Mouse (Mus musculus) T-helper 2 cell (primary cell): Measurements from ENCODE around the gene Jaml.

Experiments used
- in situ Hi-C: fragments of 300-600 bp; cut with MboI, MseI; formaldehyde crosslinking; loops from one replicate; pipeline ENCODE4 v1.15.1; 2025; ENCODE audit warnings: high pct_unique_total_duplicates

Gene Jaml

GRCm38 (mm10) chr9:45077859-45078258, 1.1 kb upstream of the Jaml start:
- in situ Hi-C loops = no loop called here

- in situ Hi-C loops = no loop called here
Observed at GRCm38 (mm10) chr9:45083132-45083531, 4.1 kb downstream of the Jaml start.

DNA sequence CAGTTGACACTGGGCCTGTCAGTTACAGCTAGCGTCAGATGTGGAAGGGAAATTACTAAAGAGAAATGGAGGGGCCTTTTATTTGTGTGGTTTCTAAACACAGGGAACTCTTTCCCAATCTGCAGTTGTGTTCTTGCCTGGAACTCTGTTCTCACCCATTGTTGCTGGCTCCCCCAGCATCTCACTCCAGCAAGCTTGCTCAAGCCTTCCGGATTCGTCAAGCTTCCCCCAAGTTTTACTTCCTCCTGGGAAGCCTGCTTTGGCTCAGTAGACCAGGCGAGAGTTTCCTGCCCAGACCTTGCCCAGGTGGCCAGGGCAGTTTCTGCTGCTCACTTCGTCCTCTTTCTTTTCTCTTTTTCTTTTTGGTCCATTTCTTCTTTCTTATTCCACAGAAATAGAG, 5.6 kb downstream of the Jaml start:
- in situ Hi-C loops = no loop called here

GRCm38 (mm10) chr9:45085741-45086690, 7.0 kb downstream of the Jaml start:
- in situ Hi-C loops = no loop called here

DNA sequence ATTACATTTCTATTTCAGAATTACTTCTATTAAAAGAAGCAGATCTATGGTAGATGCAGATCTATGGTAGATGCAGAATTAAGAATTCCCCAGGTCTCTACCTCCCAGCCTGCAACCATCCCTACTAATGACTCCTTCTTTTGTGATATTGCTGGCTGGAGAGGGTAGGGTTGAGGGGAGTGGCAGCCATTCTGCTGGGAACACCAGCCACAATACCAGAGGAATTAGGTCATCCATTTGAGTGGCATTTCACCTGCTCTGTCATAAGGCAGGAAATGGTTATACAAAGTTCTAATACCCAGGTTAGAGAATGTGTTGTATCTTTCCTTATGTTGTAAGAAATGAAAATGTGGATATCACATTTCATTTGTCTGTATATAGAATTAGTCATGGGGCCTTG, 9.1 kb downstream of the Jaml start:
- in situ Hi-C loops = no loop called here

- in situ Hi-C loops = no loop called here
Observed at GRCm38 (mm10) chr9:45090811-45091210, 11.8 kb downstream of the Jaml start.

DNA sequence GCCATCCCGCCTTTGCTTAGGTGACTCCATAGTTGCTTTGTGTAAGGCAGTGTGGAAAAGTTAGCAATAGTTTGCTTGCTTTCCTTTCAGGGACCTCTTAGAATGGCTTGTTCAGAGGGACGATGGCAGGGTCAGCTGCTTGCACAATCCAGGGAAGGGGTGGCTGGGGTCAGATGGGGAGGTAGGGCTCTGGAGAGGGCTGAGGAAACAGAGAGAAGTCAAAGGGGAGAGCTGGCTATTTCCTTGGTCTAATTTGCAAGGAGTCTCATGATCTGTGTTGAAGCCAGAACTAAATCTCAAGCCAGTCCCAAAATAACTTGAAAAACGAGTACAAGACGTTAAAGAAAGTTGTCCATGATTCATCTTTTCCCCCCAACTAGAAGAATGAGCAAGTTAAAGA, 13.7 kb downstream of the Jaml start:
- in situ Hi-C loops = no loop called here

GRCm38 (mm10) chr9:45095149-45095937, 16.4 kb downstream of the Jaml start:
- in situ Hi-C loops = no loop called here

DNA sequence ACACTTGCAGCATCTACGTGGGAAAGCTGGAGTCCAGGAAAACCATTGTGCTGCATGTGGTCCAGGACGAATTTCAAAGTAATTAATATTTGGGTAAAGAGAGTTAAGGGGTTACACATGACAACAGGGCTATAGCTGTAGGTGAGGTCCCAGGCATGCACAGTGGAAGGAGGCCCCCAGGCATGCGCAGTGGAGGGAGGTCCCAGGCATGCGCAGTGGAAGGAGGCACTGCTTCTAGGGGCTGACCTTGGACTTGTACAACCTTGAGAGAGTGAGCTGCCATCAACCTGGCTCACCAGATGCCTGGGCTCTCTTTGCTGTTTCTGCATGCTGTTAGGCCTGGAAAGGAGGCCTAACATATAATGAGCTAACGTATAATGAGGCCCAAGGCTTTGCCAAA, 18.9 kb downstream of the Jaml start:
- in situ Hi-C loops = no loop called here

GRCm38 (mm10) chr9:45098426-45098825, 19.4 kb downstream of the Jaml start:
- in situ Hi-C loops = no loop called here

- in situ Hi-C loops = loop anchor here (10.0 kb wide), 1 partner anchor 288 kb away; no protein-coding TSS in a partner anchor
Observed at GRCm38 (mm10) chr9:45102528-45102927, 23.5 kb downstream of the Jaml start.

DNA sequence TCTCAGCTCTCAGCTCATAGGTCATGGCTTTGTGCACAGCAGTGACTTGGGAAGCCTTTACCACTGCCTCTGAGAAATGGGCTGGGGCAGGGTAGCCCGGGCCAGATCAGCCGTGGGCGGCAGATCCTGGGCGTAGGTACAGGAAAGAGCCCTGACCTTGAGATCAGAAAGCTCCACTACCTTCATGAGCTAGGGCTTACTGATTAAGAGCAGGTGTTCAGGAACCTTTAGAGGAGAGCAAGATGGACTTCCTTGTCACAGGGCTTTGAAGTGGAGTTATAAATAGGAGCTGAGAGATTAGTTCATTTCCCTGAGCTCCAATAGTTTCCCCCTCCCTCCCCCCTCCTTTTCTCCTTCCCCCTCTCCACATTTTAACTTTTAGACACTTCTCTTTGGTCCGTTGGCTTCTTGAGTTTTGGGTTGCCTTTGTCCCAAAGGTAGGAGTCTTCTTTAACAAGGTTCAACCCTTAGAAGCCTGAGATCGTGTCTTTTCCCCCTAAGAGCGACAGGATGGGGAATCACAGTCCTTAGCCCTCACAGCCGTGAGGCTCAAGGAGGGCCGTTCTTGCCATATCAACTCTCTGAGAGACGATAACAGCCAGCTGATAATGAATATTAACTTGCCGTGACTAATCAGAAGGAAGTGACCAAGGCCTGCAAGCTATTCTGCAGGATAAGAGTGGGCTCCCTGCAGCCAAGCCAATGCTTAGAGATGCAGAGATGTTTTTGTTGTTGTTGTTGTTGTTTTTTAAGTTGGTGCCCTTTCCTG, 24.4 kb downstream of the Jaml start:
- in situ Hi-C loops = loop anchor here (10.0 kb wide), 1 partner anchor 289 kb away; no protein-coding TSS in a partner anchor

DNA sequence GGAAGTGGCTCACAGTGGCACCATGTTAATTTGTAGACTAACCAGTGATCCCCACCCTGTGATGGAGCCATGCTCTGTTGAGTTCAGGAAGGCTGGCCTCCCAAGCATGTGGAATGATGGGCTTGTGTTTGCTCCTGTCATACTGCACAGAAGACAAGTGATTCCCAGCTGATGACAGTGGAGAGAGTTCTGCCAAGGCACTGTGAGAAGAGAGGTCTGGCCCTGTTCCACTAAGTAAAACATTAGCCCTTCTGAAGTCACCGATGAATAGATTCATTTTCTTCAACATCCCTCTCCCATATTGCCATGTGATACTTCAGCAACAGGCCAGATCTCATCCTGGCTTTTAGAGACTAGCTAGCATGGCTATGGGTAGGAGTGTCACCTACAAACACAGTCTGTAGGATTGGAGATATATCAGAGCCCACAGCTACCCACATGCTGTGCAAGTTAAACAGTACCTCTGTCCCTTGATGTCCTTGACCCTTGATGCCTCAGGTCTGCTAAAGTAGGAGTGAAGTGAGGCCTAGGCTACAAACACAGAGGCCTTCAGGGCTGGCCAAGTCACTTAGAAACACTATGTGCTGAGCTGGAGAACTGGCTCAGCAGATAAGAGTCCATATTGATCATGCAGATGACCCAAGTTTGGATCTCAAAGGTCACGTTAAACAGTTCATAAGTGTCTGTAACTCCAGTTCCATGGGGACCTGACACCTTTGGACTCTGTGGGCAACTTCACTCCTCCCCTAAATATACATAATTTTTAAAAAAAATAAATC, 26.8 kb downstream of the Jaml start:
- in situ Hi-C loops = loop anchor here (10.0 kb wide), 1 partner anchor 291 kb away; no protein-coding TSS in a partner anchor

DNA sequence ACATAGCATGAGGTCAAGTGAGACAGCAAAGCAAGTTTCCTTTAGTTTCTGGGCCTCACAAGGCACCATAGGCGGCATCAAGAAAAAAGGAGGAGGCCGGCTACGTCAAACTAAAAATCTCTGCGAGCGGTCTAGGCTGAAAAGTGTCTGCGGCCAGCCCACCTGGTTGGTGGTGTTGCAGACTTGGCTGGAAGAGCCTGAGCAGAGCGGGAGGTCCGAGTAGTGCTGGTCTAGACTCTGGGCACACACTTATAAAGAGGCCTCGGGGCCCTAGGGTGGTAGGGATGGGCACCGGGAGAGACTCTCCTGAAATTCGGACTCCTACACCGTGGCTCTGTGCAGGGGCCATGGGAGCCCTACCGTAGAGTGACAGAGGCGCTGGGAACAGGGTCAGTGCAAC, 36.7 kb downstream of the Jaml start:
- in situ Hi-C loops = no loop called here

DNA sequence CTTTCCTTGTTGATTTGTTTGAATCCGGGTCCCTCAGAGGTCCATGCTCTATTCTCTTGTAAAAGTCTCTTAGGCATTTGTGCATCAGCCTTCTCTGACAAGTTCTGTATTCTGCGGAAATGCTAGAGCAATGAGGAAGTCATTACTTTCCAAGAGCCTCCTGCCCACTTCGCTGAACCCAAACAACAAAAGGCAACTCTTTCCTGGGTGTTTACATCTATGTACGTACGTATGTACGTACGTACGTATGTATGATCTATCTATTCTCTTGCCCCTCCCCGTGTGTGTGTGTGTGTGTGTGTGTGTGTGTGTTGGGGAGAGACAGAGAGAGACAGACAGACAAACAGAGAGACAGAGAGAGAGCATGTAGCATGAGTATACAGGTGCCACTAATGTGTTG, 37.8 kb downstream of the Jaml start:
- in situ Hi-C loops = no loop called here

- in situ Hi-C loops = no loop called here
Observed at GRCm38 (mm10) chr9:45117741-45118431, 38.9 kb downstream of the Jaml start, which contains the start of gene Scn2b. Gene Scn2b (plus strand): TSS chr9:45117782.

DNA sequence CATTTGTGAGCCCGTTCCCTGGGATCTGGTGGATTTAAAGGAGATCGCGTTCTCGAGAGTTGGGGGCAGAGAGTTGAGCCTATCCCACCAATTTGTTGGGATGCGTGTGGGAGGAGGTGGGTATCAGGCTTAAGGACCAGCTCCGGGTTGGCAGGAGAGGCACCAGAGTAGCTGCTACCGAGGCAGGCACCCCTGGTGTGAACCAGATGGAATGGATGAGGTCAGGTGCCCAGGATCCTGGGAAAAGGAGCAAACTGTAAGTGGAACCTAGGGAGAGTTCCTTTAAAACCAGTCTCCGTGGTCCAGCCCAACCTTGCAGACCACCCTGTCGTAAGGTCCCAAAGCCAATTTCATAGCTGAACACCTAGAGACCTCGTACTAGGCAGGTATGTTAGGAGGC, 39.6 kb downstream of the Jaml start:
- in situ Hi-C loops = no loop called here

GRCm38 (mm10) chr9:45119316-45119953, 40.5 kb downstream of the Jaml start:
- in situ Hi-C loops = no loop called here

DNA sequence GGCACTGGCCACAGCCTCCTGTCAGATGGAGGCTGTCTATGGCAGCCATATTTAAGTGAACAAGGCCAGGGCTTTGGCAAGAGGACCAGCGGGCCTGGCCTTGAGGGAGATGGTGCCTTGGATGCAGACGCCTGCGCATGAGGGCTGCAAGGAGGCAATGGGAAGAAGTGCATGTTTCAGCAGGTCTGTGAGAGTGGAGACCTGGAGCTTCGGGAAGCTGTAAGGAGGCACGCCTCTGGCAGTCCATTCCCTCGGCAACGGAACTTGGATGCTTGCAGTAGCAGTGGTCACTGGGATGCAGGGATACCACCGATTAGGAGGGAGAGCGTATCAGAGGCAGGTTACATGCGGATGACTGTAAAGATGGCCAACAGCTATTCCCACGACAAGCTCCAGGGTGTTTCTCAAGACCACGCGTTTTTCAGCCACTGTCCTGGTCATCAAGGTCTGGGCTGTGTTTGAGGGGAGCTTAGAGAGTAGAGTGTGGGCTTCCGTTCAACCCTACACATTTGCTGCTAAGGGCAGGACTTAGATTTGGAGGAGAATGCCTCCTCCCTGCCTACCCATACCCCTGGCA, 41.1 kb downstream of the Jaml start:
- in situ Hi-C loops = no loop called here
